Mouse (Mus musculus): ENCODE measurements at regions not wholly inside any gene's neighbourhood (a gene's known extent, or its start where the extent isn't known, plus 50 kb on each side); places are given as distances from the start of the nearest gene placed in this dataset.

GRCm38 (mm10) chrX:12942451-12942850 lies 128.8 kb upstream of the Usp9x start:
- Histone ChIP-seq H3K4me2 (ENCODE audit: low read depth, low read length, severe bottlenecking) (no peak overlapping the region), H3K27me3 (ENCODE audit: control insufficient read depth, insufficient read depth, low read length) (no peaks in the 10 kb centered on the region), H3K4me3 (ENCODE audit: low read depth, low read length) (no peak overlapping the region), H3K4me1 (replicated peaks; ENCODE audit: control insufficient read depth, insufficient read depth, low read length) (no peaks in the 10 kb centered on the region), H3K9me3 (ENCODE audit: control insufficient read depth, low read length) (no peaks in the 10 kb centered on the region), H3K27ac (ENCODE audit: low read depth, low read length) (no peak overlapping the region), H3K9ac (ENCODE audit: low read length) (no peak overlapping the region), H3K36me3 (ENCODE audit: control insufficient read depth, insufficient read depth, low read length) (no peaks in the 10 kb centered on the region)
- 86% methylated on average over 5 of the region's 5 CpGs for WGBS
- no peak for ATAC-seq (replicated peaks; ENCODE audit: low FRiP score)
- DNase-seq (ENCODE audit: low spot score): no peak

- Histone ChIP-seq H3K9me3 (ENCODE audit: control insufficient read depth, low read length) (no peaks in the 10 kb centered on the region), H3K4me2 (ENCODE audit: low read depth, low read length, severe bottlenecking) (peak overlapping the region; percentile 54), H3K9ac (ENCODE audit: low read length) (peak overlapping the region; percentile 51), H3K4me1 (replicated peaks; ENCODE audit: control insufficient read depth, insufficient read depth, low read length) (no peaks in the 10 kb centered on the region), H3K4me3 (ENCODE audit: low read depth, low read length) (peak overlapping the region; percentile 34), H3K36me3 (ENCODE audit: control insufficient read depth, insufficient read depth, low read length) (no peaks in the 10 kb centered on the region), H3K27me3 (ENCODE audit: control insufficient read depth, insufficient read depth, low read length) (no peaks in the 10 kb centered on the region), H3K27ac (ENCODE audit: low read depth, low read length) (no peak overlapping the region)
- DNase-seq (ENCODE audit: low spot score) (peak; percentile 57), ATAC-seq (replicated peaks; ENCODE audit: low FRiP score) (no peak)
- 23% methylated on average over 43 of the region's 43 CpGs for WGBS
These were observed 134.7 kb upstream of the Usp9x start for GRCm38 (mm10) chrX:12936406-12937172.

GRCm38 (mm10) chrX:12933294-12933807 lies 137.9 kb upstream of the Usp9x start:
- Histone ChIP-seq H3K27ac (ENCODE audit: low read depth, low read length) (no peak overlapping the region), H3K27me3 (ENCODE audit: control insufficient read depth, insufficient read depth, low read length) (no peaks in the 10 kb centered on the region), H3K4me2 (ENCODE audit: low read depth, low read length, severe bottlenecking) (no peak overlapping the region), H3K36me3 (ENCODE audit: control insufficient read depth, insufficient read depth, low read length) (no peaks in the 10 kb centered on the region), H3K9me3 (ENCODE audit: control insufficient read depth, low read length) (no peaks in the 10 kb centered on the region), H3K4me1 (replicated peaks; ENCODE audit: control insufficient read depth, insufficient read depth, low read length) (no peaks in the 10 kb centered on the region), H3K9ac (ENCODE audit: low read length) (no peak overlapping the region), H3K4me3 (ENCODE audit: low read depth, low read length) (no peak overlapping the region)
- 89% methylated on average over 4 of the region's 4 CpGs for WGBS
- ATAC-seq (replicated peaks; ENCODE audit: low FRiP score) (no peak), DNase-seq (ENCODE audit: low spot score) (no peak)

- ATAC-seq (replicated peaks; ENCODE audit: low FRiP score): no peak
These were observed 141.1 kb upstream of the Usp9x start for GRCm38 (mm10) chrX:12930242-12930641.

GRCm38 (mm10) chrX:12927797-12928589 lies 143.3 kb upstream of the Usp9x start:
- ATAC-seq (replicated peaks; ENCODE audit: low FRiP score): no peak

More at GRCm38 (mm10) chrX:12930242-12930641, 141.1 kb upstream of the Usp9x start:
- no peak for DNase-seq (ENCODE audit: low spot score)
- Histone ChIP-seq H3K4me3 (ENCODE audit: low read depth, low read length) (no peak overlapping the region), H3K4me2 (ENCODE audit: low read depth, low read length, severe bottlenecking) (no peak overlapping the region), H3K9me3 (ENCODE audit: control insufficient read depth, low read length) (no peaks in the 10 kb centered on the region), H3K9ac (ENCODE audit: low read length) (no peak overlapping the region), H3K36me3 (ENCODE audit: control insufficient read depth, insufficient read depth, low read length) (no peaks in the 10 kb centered on the region), H3K4me1 (replicated peaks; ENCODE audit: control insufficient read depth, insufficient read depth, low read length) (no peaks in the 10 kb centered on the region), H3K27ac (ENCODE audit: low read depth, low read length) (no peak overlapping the region), H3K27me3 (ENCODE audit: control insufficient read depth, insufficient read depth, low read length) (no peaks in the 10 kb centered on the region)
- 58% methylated on average over 2 of the region's 2 CpGs for WGBS

GRCm38 (mm10) chrX:12924705-12925644 lies 146.3 kb upstream of the Usp9x start:
- DNase-seq (ENCODE audit: low spot score) (no peak), ATAC-seq (replicated peaks; ENCODE audit: low FRiP score) (no peak)
- no peak overlapping the region for H3K4me3 ChIP-seq (ENCODE audit: low read depth, low read length)
- no peaks in the 10 kb centered on the region for H3K4me1 ChIP-seq (replicated peaks; ENCODE audit: control insufficient read depth, insufficient read depth, low read length)
- no peak overlapping the region for H3K4me2 ChIP-seq (ENCODE audit: low read depth, low read length, severe bottlenecking)
- no peaks in the 10 kb centered on the region for H3K36me3 ChIP-seq (ENCODE audit: control insufficient read depth, insufficient read depth, low read length)
- no peaks in the 10 kb centered on the region for H3K27me3 ChIP-seq (ENCODE audit: control insufficient read depth, insufficient read depth, low read length)
- no peak overlapping the region for H3K9ac ChIP-seq (ENCODE audit: low read length)
- H3K9me3 ChIP-seq (ENCODE audit: control insufficient read depth, low read length): no peaks in the 10 kb centered on the region
- H3K27ac ChIP-seq (ENCODE audit: low read depth, low read length): no peak overlapping the region
- 79% methylated on average over 10 of the region's 10 CpGs for WGBS

More at GRCm38 (mm10) chrX:12927797-12928589, 143.3 kb upstream of the Usp9x start:
- 67% methylated on average over 11 of the region's 11 CpGs for WGBS
- Histone ChIP-seq H3K9ac (ENCODE audit: low read length) (no peak overlapping the region), H3K4me2 (ENCODE audit: low read depth, low read length, severe bottlenecking) (no peak overlapping the region), H3K27ac (ENCODE audit: low read depth, low read length) (no peak overlapping the region), H3K9me3 (ENCODE audit: control insufficient read depth, low read length) (no peaks in the 10 kb centered on the region), H3K4me3 (ENCODE audit: low read depth, low read length) (no peak overlapping the region), H3K36me3 (ENCODE audit: control insufficient read depth, insufficient read depth, low read length) (no peaks in the 10 kb centered on the region), H3K4me1 (replicated peaks; ENCODE audit: control insufficient read depth, insufficient read depth, low read length) (no peaks in the 10 kb centered on the region), H3K27me3 (ENCODE audit: control insufficient read depth, insufficient read depth, low read length) (no peaks in the 10 kb centered on the region)
- DNase-seq (ENCODE audit: low spot score): no peak

- 27% methylated on average over 3 of the region's 3 CpGs for WGBS
- Histone ChIP-seq H3K27ac (ENCODE audit: low read depth, low read length) (no peak overlapping the region), H3K4me2 (ENCODE audit: low read depth, low read length, severe bottlenecking) (no peak overlapping the region), H3K4me3 (ENCODE audit: low read depth, low read length) (no peak overlapping the region), H3K9ac (ENCODE audit: low read length) (no peak overlapping the region), H3K36me3 (ENCODE audit: control insufficient read depth, insufficient read depth, low read length) (no peaks in the 10 kb centered on the region), H3K9me3 (ENCODE audit: control insufficient read depth, low read length) (no peaks in the 10 kb centered on the region), H3K27me3 (ENCODE audit: control insufficient read depth, insufficient read depth, low read length) (no peaks in the 10 kb centered on the region), H3K4me1 (replicated peaks; ENCODE audit: control insufficient read depth, insufficient read depth, low read length) (no peaks in the 10 kb centered on the region)
- no peak for ATAC-seq (replicated peaks; ENCODE audit: low FRiP score)
- DNase-seq (ENCODE audit: low spot score): no peak
These were observed 151.7 kb upstream of the Usp9x start for GRCm38 (mm10) chrX:12919576-12919975.

GRCm38 (mm10) chrX:12917105-12917504 lies 154.2 kb upstream of the Usp9x start:
- WGBS: 29% methylated on average over 13 of the region's 13 CpGs
- H3K36me3 ChIP-seq (ENCODE audit: control insufficient read depth, insufficient read depth, low read length): no peaks in the 10 kb centered on the region
- no peaks in the 10 kb centered on the region for H3K9me3 ChIP-seq (ENCODE audit: control insufficient read depth, low read length)
- no peaks in the 10 kb centered on the region for H3K27me3 ChIP-seq (ENCODE audit: control insufficient read depth, insufficient read depth, low read length)
- no peak; the same call in 1 of the 2 replicates for ATAC-seq (replicated peaks; ENCODE audit: low FRiP score)
- H3K27ac ChIP-seq (ENCODE audit: low read depth, low read length): no peak overlapping the region
- H3K4me1 ChIP-seq (replicated peaks; ENCODE audit: control insufficient read depth, insufficient read depth, low read length): no peaks in the 10 kb centered on the region
- peak; percentile 53 for DNase-seq (ENCODE audit: low spot score)
- no peak overlapping the region for H3K9ac ChIP-seq (ENCODE audit: low read length)
- H3K4me2 ChIP-seq (ENCODE audit: low read depth, low read length, severe bottlenecking): peak overlapping the region; percentile 28
- H3K4me3 ChIP-seq (ENCODE audit: low read depth, low read length): no peak overlapping the region
